Mouse (Mus musculus) ovary, postnatal 10 days (tissue): ENCODE data around the gene Plcb4.
"Not testable (repeated sequence)": the region's sequence is repeated elsewhere in the genome, so short reads cannot be mapped to it uniquely, and the experiment has no call there.

Experiments
- DNase-seq: peaks from one replicate; pipeline ENCODE4 v3.0.0; 2022; ENCODE audit warnings: low spot score

Gene Plcb4

DNA sequence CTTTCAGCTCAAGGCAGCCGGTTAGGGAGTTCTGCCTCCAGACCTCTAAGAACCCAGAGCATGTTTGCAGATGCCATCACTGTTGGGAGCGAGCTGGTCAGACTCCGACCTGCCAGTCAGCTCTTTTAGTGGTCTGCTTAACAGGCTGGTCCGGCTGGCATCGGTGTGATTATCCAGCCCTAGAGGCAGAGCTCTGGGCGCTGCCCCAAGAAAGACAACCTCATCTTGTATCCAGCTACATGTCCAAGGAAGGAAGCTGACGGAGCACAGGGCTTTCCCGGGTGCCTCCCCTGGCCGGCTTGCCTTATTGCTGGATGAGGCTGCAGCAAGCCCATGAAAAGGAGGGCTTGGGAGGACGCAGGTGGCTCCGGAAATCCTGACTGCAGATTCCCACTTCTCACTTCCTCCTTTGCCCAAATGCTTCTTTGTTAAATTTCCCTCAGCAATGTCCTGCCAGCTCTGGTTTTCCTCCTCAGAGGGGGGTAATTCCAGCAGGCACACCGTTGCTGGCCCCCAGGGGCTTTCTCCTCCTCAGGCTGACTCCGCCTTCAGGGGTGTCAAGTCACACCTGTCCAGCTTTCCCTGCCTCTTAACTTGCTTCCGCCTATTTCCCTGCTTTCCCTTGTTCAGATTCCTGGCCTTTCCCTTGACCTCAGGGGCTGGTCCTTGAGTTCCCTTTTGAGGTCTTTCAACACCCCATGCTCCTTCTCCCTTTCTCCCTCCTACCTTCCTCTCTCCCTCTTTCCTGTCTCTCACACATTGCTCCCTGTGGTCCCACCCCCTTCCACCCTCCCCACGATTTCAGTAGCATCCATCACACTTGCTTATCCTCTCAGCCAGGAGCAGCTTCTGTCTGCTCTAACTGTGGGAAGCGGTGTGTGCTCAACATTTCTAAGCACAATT is 58.7 kb downstream of the Plcb4 start:
- DNase-seq, result no peak

DNA sequence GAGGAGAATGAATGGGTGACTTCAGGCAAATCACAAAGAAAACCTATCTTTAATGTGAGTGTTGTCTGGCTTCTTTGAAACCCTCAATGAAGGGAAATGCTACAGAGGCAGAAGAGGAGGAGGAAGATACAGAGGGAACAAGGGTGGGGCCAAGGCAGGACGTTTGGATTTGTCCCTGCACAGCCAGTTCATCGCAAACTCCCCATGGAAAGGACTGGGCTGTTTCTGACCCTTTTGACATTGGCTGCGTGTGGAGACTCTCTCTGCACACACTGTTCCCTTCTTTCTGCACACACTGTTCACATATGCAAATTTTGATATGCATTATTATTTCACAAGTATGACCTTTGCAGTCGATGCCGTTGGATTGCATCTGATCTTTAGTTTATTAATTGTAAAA is 63.3 kb downstream of the Plcb4 start:
- DNase-seq, result no peak

DNA sequence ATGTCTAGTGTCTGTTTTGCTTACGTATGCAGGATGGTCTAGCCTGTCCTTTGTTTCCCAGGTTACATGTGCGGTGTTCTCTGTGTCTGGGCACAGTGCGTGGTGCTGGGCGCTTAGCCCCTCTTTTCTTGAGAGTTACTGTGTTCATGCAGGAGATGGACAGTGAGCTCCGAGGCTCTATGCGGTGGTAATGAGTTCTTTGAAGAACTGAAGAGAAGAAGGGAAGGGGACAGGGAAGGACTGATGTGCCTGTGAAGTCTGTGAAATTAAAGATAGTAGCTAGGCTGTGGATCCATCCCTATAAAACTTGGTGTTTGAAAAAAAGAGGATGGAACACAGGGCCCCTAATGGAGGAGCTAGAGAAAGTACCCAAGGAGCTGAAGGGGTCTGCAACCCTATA is 64.6 kb downstream of the Plcb4 start:
- DNase-seq, result no peak

DNA sequence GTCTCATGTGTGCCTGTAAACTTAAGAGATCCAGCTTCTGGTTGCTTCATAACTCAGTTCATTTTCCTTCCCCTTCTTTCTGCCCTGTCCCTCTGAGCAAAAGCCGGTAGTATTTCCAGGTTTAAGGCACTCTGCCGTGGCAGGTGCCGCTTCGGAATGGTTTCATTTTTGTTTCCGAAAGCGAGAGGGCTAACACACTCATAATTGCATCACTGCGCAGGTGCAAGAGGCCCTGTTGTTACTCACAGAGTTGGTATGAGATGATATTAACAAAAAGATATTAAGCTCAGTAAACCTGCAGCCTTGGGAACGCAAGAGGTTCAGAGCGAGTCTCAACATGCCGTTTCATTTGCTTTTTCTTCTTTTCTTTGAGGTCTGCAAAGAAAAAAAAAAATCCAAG is 65.7 kb downstream of the Plcb4 start:
- DNase-seq, result no peak

DNA sequence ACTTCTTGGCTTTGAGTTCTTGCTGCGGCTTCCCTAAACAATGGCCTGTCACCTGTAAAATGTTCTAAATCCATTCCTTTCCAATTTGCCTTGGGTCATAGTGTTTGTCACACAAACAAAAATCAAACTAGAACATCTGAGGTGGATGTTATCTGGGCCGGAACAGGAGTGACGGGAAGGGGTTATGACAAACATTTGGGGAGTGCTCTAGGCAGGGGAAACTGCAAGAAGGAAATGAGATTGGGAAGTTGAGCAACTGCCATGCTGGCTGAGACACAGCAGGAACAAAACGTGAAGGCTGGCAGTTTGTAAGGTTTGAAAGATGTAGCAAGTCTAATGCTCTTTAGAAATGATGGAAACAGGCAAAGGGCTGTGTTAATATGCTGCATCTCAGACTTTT is 66.6 kb downstream of the Plcb4 start:
- no peak for DNase-seq

DNA sequence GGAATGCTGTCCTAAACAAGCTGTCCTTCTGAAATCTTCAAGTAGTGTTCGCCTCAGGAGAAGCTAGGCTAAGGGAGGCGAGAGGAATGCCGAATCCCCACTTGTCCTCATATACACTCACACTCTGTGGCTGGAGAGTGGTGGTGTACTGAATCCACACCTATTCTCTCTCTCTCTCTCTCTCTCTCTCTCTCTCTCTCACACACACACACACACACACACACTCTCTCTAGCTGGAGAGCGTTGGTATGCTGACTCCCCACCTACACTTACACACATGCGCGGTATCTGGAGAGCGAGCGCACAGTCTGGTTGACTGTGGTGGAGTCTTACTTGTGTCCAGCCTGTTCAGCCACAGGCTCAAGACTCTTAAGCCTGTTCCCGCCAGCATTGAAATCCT is 68.3 kb downstream of the Plcb4 start:
- no peak for DNase-seq

DNA sequence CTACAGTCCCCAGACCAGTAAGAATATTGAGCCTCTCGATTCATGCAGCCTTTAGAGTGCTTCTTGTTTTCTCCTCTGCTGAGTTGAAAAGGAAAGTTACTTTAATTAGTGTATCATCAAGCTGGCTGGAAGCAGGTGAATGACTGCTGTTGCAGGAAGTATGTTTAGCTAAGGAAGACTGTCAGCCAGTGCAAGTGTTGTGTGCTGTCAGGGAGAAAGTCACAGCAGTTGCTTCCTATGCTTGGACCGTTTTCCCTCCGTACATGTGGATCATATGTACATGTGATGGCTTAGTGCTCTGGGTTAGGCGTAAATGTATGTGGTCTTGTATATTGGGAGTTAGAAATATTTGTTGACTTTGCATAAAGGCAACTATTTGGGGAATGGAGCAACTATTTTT is 69.1 kb downstream of the Plcb4 start:
- DNase-seq, result no peak

DNA sequence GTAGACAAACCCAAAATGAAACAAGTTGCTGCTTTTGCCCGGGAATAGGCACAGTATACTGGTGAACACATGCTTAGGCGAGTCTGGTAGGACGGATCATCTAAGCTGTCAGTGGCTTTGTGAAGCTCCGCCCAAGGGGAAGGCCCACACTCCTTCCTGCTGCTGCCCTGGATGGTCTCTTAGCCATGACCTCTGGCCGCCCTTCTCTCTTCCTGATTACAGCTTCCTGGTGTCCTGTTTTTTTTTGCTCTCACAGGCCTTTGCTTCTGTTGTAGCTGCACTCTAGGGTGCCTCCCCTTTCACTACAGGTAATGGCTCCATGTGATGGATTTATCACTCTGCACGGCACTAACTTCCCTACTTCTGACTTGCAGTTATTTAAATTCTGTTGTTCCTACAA is 72.8 kb downstream of the Plcb4 start:
- no peak for DNase-seq

DNA sequence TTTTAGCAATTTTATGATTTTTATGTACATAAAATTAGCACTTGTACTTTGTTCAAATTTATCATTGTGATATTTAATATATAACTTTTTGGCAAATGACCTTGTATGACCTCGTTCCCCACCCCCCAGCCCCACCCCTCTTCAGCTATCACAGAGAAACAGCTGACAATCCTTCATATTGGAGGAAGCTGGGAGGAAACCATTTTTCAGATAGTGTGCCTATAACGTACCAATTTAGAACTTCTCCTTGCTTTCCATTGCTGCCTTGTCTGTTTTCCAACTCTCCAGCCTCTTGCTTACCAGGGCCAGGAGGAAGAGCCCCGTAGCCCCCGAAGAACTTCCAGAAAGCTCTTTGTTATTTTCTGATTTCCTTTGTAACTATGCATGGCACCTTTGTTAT is 73.8 kb downstream of the Plcb4 start:
- DNase-seq, result no peak

DNA sequence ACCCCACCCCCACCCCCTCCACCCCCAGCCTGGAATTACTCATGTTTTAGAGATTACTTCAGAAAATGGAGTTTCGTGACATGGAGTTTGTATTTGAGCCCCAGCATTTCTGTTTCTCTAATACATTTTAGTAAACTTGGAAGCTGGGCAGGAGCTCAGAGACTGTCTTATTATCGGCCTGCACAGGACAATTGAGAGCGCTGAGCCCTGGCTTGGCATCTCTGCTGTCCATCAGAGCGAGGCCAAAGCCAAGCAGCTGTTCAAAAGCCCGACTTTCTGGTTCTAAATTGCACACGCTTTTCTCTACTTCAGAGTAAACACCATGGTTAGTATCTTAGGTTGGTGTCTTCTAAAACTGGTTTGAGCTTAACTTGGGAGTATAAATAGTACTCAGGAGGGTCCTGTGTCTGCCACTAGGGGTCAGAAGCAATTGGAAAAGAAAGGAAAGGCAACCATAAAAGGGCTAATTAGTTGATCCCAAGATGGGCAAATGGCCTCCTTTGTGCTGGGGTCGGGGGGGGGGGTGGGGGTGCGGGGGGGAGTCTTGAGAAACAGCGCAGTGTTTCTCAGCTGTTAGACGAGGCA is 75.2 kb downstream of the Plcb4 start:
- DNase-seq, result no peak

DNA sequence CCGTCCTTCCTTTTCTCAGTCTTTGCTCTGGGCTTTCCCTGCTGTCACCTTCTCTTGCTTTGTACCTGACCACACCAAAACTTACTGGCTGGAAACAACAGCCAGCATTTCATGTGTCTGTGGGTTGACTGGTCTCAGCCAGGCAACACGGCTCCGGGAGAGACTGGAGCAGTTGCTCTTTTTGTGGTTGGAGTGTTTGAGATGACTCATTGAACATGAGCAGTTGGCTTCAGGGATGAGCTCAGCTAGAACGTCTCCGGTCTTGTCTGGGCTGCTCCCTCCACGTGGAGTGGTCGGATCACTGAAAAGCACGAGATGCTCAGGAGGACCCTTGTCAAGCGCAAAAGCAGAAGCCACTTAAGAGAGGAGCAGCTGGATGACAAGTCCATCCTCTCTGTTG is 78.7 kb downstream of the Plcb4 start:
- DNase-seq, result no peak

DNA sequence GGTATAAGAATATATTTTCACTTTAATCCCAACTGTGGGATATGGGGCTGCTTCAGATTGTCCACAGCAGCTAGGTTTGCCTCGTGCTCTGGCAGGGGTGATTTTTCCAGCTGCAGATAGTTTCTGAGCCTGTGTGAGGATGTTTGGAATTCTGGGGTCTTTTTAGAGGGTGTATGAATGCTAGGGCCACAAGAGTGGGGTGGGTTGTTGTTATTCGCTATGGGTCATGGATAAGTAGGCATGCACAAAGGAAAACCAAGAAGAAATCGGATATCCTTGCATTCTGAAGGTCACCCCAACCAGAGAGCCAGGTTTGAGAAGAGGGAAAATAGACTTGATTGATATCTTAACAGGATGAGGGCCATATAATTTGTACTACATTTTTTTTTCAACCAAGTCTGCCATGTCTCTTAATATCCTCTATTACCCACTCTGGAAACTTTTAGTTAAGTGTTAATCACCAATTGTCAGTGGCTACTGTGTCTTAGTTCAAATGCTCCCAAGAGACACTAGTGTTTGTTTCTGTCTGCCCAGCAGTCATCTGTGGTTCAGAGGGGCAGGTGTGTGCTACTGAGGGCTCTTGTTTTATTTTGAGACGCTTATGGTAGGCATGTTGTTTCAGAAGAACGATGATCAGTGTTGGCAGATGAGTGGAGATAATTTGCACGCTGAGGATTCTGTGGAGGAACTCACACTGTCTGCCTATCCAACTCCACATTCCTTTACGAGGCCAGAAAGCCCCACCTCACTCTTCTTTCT is 79.4 kb downstream of the Plcb4 start:
- DNase-seq, result not testable (repeated sequence)

DNA sequence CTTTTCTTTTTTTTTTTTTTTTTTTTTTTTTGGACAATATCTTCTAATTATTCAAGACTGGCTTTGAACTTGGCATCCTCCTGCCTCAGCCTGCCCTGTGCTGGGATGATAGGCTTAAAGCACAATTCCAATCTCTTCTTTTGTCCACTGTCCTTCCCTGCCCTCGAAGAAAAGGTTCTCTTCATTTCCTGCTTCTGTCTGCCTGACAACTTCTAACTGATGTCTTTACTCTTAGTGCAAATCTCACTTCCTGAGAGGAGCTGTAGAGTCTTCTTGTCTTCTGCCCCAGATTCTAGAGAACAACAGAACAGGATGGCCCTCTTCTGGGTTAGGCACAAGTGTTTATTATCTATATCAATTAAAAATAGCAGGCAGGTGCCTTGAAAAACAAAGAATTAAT is 80.1 kb downstream of the Plcb4 start:
- no peak for DNase-seq

DNA sequence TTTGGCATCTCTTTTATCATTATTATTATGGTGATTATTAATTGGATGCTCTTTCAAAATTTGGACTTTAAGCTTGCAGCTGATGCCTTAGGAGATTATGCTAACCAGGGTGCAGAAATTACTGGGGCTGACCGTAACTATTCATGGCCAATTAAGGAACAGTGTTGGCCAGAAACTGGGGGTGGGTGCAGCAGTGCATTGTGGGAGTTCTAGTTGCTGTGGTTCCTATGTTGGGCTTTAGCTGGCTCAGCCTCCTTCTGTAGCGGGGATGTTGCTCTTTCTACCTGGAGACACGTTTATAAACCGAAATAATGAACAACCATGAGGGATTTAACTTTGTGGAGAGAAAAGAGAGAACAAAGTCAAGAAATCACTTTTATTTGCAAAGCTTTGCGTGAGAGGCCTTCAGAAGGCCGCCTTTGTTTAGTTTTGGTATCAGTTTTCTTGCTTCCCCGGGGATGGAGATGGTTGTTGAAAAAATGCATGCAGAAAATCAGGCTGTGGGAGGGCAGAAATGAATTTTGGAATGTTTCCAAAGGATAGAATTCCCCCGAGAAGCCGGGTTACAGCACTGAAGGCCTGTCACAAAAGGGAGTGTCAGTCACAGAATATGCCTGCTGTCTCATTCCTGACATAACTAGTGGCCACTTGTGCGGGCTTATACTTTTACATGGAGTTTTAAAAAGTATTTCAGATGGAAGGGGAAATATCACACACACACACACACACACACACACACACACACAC is 84.3 kb downstream of the Plcb4 start:
- DNase-seq, result no peak

DNA sequence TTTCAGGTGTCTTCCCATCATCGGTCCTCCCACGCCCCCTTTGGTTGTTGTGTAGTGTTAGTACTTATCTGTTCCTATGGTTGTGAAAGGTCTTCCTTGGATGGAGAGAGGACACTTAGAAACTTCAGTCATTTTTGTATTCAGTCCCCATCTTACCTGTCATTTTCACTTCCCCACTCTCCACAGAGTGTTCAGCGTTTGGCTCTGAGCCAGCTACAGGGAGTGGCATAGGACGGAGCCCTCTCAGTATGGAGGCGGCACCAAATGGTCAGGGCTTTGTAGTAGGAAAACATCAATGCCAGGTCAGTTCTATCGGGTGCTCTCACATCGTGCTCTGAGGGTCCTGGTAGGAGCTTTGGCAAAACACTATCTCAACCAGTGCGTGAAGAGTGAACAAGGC is 85.9 kb downstream of the Plcb4 start:
- DNase-seq, result no peak

DNA sequence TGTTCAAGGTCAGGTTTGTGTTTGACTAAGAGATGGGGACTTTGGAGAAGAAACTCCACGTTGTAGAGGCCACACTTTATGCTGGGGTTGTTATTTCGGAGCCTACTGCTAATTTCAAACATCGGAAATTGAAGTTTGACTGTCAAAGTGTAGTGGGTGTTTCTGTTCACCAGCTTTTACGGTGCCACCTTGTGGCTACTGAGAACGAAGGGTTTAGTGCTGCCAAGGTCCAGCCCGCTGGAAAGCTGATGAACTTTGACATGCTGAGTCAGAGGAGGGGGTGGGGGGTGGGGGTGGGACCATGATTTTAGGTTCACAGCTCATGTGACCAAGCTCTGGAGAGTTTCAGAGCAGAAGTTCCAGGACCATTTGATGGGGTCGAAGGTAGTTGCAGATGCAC is 86.3 kb downstream of the Plcb4 start:
- DNase-seq, result no peak

DNA sequence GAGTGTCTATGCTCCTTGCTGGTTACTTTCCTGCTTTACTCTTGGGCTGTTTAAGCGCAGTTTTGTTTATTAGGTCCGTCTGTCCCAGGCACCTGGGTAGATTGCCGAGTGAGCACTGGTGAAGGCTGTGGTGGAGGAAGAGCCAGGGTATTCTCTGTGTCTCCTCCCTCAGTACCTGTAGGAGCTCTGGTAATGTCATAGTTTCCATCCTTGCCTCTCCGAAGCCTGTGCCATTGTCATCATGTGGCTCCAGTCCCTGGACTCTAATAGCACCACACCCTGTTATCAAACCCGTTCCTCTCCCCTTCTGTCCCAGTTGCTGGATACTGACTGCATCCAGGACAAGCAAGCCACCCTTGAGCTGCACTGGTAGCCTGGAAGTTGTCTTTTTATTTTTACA is 89.6 kb downstream of the Plcb4 start:
- DNase-seq, result no peak

DNA sequence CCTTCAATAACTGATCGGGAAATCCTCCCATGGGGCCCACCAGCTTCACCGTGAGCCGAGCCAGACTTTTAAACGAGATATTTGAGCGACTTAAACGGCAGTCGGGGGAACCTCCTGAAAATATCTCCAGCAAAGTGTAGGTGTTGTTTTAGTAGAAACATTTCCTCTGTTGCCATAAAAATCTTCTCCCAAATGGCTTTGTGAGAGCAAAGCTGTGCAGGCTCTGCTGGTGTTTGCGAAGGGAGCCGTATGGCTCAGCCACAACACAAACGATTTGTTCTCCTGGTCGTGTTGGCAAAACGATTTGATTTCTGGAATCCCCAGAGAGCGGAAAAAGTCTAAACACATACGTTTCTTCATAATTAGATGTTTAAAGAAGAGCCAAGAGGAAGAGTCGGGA is 90.8 kb downstream of the Plcb4 start:
- no peak for DNase-seq

DNA sequence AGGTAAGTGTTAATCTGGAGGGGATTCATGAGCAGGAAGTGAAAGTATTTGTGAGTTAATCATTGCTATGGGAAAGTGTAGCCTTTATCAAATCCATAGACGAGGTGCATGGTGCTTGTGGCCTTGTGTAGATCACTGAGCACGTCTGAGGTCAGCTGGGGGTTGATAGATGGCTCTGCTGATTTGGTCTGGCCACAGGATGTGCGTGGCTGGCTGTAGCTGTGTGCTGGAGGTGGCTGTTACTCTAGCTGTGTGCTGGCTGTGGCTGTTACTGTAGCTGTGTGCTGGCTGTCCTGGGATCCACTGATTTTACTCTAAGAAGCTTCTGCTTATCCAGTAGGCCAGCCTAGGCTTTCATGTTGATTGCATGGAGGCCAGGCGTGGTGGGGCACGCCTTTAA is 91.9 kb downstream of the Plcb4 start:
- no peak for DNase-seq

DNA sequence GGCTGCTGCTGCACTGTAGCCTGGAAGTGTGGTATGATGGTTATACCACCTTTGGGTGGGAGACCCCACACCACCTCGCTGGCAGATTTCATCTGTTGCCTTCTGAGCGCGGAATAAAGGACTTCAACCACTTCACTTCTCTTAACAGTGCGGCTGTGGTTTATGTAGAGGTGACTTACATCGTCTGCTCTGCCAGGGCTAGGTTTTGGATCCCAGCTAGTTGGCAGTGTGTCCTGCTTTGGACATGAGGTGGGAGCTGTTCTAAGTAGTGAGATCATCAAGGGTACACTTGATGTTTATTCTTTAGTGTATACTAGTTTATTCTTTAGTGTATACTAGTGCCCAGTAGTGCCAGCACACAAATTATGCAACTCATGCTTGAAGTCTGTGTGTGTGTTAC is 97.0 kb downstream of the Plcb4 start:
- no peak for DNase-seq

DNA sequence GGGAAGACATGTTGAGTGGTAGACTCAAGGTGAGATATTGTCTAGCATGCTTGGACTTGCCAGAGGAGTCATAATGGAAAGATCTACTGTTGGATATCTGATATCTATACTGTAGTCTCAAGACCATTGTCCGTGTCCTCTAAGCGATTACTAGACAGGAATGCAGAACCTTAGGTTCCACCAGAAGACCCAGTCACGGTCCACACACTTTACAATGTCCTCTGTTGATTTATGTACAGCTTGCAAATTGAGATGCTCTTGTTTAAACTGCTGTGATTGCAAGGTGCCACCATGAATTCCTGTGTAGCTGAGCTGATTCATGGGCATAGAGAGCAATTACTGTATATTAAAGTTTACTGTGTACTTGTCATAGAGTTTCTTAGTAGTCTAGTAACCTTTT is 98.7 kb downstream of the Plcb4 start:
- no peak for DNase-seq

DNA sequence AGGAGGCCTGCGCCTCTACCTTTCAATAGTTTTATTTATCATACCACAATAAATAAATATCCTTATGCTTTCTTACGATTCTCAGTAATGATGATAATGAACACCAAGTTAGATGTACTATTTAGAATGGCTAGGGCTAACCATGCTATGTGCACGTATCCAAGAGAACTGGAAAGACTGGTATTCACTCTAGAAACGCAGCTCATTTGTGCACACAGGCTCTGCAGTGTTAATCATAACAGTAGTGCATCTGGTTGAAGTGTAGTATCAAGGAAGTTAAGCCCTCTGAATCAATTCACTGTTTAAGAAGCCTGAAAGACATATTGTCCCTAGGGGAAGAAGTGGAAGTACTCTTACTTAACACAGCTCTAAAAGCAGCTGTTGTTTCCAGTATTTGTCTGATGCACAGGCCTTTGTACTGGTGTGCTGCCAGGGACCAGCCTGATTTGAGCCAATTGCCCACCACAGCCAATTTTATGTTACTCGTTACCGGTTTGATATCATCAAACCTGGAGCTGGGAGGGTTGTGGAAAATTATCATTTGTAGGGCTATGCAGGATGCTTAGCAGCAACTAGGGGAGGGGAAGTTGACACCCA is 100.8 kb downstream of the Plcb4 start:
- no peak for DNase-seq
